Mouse (Mus musculus): Measurements from ENCODE around the gene 4930430F08Rik. TPM values are rescaled to one million over a fixed set of nuclear protein-coding genes. Genes with fewer than 3 reads are reported as not detected.

4930430F08Rik gene
- 11.9 TPM for polyA plus RNA-seq (2015; fragmentation: Illumina TruSeq; extraction: RNeasy Lipid Tissue Mini Kit (QIAGEN cat#74804); ENCODE audit: insufficient read depth, low replicate concordance)

GRCm38 (mm10) chr10:100590323-100590722 lies at the start of gene 4930430F08Rik, which contains the start of gene 1700017N19Rik:
Gene 4930430F08Rik, minus strand, starts transcription at chr10:100590423.
Gene 1700017N19Rik, plus strand, starts transcription at chr10:100590484.

Other genes with a start within 250 kb of the 4930430F08Rik start
- gene Gm4302, start 249.6 kb downstream of the 4930430F08Rik start, polyA plus RNA-seq (2015; fragmentation: Illumina TruSeq; extraction: RNeasy Lipid Tissue Mini Kit (QIAGEN cat#74804); ENCODE audit: insufficient read depth, low replicate concordance): not detected
- gene Gm4303, start 244.5 kb downstream of the 4930430F08Rik start, polyA plus RNA-seq (2015; fragmentation: Illumina TruSeq; extraction: RNeasy Lipid Tissue Mini Kit (QIAGEN cat#74804); ENCODE audit: insufficient read depth, low replicate concordance): not detected
- not detected for gene Gm4305, start 239.3 kb downstream of the 4930430F08Rik start, polyA plus RNA-seq (2015; fragmentation: Illumina TruSeq; extraction: RNeasy Lipid Tissue Mini Kit (QIAGEN cat#74804); ENCODE audit: insufficient read depth, low replicate concordance)
- gene Gm4307, start 229.1 kb downstream of the 4930430F08Rik start, polyA plus RNA-seq (2015; fragmentation: Illumina TruSeq; extraction: RNeasy Lipid Tissue Mini Kit (QIAGEN cat#74804); ENCODE audit: insufficient read depth, low replicate concordance): not detected
- gene Gm4312, start 207.9 kb downstream of the 4930430F08Rik start, polyA plus RNA-seq (2015; fragmentation: Illumina TruSeq; extraction: RNeasy Lipid Tissue Mini Kit (QIAGEN cat#74804); ENCODE audit: insufficient read depth, low replicate concordance): not detected
- gene Tmtc3, start 103.1 kb downstream of the 4930430F08Rik start, polyA plus RNA-seq (2015; fragmentation: Illumina TruSeq; extraction: RNeasy Lipid Tissue Mini Kit (QIAGEN cat#74804); ENCODE audit: insufficient read depth, low replicate concordance): 7.8 TPM
- gene Cep290, start 102.9 kb downstream of the 4930430F08Rik start, polyA plus RNA-seq (2015; fragmentation: Illumina TruSeq; extraction: RNeasy Lipid Tissue Mini Kit (QIAGEN cat#74804); ENCODE audit: insufficient read depth, low replicate concordance): 6.2 TPM
- gene 1700017N19Rik, start 61 bp upstream of the 4930430F08Rik start, polyA plus RNA-seq (2015; fragmentation: Illumina TruSeq; extraction: RNeasy Lipid Tissue Mini Kit (QIAGEN cat#74804); ENCODE audit: insufficient read depth, low replicate concordance): not detected

All from spleen, adult 10 weeks (tissue).